24 mouse cellular contexts compared by ENCODE assay signal in genomic region chr8:88467756-88468155, GRCm38 (mm10). TPM values are rescaled to one million over a fixed set of nuclear protein-coding genes. Genes with fewer than 3 reads are reported as not detected.
DNase-seq lines count a peak whose midpoint lies in the region; ATAC-seq and TF ChIP-seq lines count a peak whose summit lies in the region.
"Had no signal": no experiment of that assay in that cellular context is flagged by ENCODE, and none has a peak within 500 bp of the region (broad histone marks: within the 10 kb centered on the region; RNA-seq: fewer than 3 reads in every experiment).

No protein-coding gene starts in this region.

- no peak for TF ChIP-seq EP300 in stomach, postnatal 0 days (optimal IDR thresholded peaks at IDR 0.05)

- no peak overlapping the region for H3K4me2 ChIP-seq in neural tube, embryonic 15.5 days
- no peak overlapping the region for H3K4me2 ChIP-seq in stomach, postnatal 0 days (replicated peaks; ENCODE audit: low read depth)

- peaks cover 5% of the 10 kb centered on the region; the same call in 1 of the 2 replicates for H3K4me1 ChIP-seq in neural tube, embryonic 15.5 days
- no peaks in the 10 kb centered on the region for H3K4me1 ChIP-seq in stomach, postnatal 0 days (replicated peaks; ENCODE audit: control insufficient read depth, insufficient read depth)

- no peak for TF ChIP-seq CTCF in stomach, postnatal 0 days (IDR thresholded peaks at IDR 0.05; ENCODE audit: low read depth)

- 64% methylated on average over 3 of the region's 3 CpGs for WGBS in neural tube, embryonic 15.5 days
- 68% methylated on average over 3 of the region's 3 CpGs for WGBS in stomach, postnatal 0 days

- H3K9ac ChIP-seq in neural tube, embryonic 15.5 days (replicated peaks) = no peak overlapping the region
- no peak overlapping the region for H3K9ac ChIP-seq in stomach, postnatal 0 days (ENCODE audit: low read length)

- DNase-seq in ES-CJ7 (ENCODE audit: low read depth, low spot score) (peak; percentile 71), R1 (ENCODE audit: low read depth, low spot score) (peak; percentile 34), ZHBTc4 (ENCODE audit: low read depth, low spot score) (peak; percentile 71)
- DNase-seq in heart, adult 11 months = no peak
- DNase-seq in stomach, postnatal 0 days (ENCODE audit: low spot score) = no peak
- DNase-seq: adrenal gland, adult 2 months; adrenal gland, adult 8-10 months; adrenal gland, postnatal 10 days; adrenal gland, postnatal 14 days; adrenal gland, postnatal 25 days; adrenal gland, postnatal 36 days; B cell, adult 2 months; cerebellum, adult 11 months; cerebellum, adult 11-12 months; cerebellum, adult 18-20 months; cerebellum, adult 2 months; cerebellum, adult 8-10 months; cerebellum, adult 9-10 months had no signal

- no peak overlapping the region for H3K27ac ChIP-seq in neural tube, embryonic 15.5 days (replicated peaks)
- no peak overlapping the region for H3K27ac ChIP-seq in stomach, postnatal 0 days (replicated peaks)

- no peaks in the 10 kb centered on the region for H3K9me3 ChIP-seq in neural tube, embryonic 15.5 days (replicated peaks)
- no peaks in the 10 kb centered on the region for H3K9me3 ChIP-seq in stomach, postnatal 0 days (ENCODE audit: control insufficient read depth, low read length)
- H3K9me3 ChIP-seq: G1E had no signal

- H3K27me3 ChIP-seq in neural tube, embryonic 15.5 days (replicated peaks) = no peaks in the 10 kb centered on the region
- no peaks in the 10 kb centered on the region for H3K27me3 ChIP-seq in stomach, postnatal 0 days (ENCODE audit: control insufficient read depth, insufficient read depth, low read length)

- no peak for ATAC-seq in neural tube, embryonic 15.5 days (ENCODE audit: low FRiP score)
- ATAC-seq in stomach, postnatal 0 days (ENCODE audit: low FRiP score, low TSS enrichment) = no peak
- ATAC-seq: activated CD4-positive, CD25-positive, alpha-beta regulatory T cell, adult 4 months; CD4-positive, CD25-positive, alpha-beta regulatory T cell, adult 4 months; Patski had no signal

- no peak overlapping the region for H3K4me3 ChIP-seq in neural tube, embryonic 15.5 days (replicated peaks)
- no peak overlapping the region for H3K4me3 ChIP-seq in stomach, postnatal 0 days (ENCODE audit: low read depth, low read length)

- no peaks in the 10 kb centered on the region for H3K36me3 ChIP-seq in neural tube, embryonic 15.5 days
- no peaks in the 10 kb centered on the region for H3K36me3 ChIP-seq in stomach, postnatal 0 days (ENCODE audit: control insufficient read depth, insufficient read depth, low read length)
- H3K36me3 ChIP-seq: G1E had no signal

RNA-seq across cellular contexts. Expression of gene Nkd1, which starts 53.4 kb away (rescaled TPM):
- 39.5 and 40.2 TPM in 2 replicates for polyA plus RNA-seq in neural tube, embryonic 15.5 days (2015; fragmentation: Nextera tagmentation; extraction: Ambion mirVana)
- polyA plus RNA-seq in stomach, postnatal 0 days (2015; fragmentation: Nextera tagmentation; extraction: Ambion mirVana) = 57.4 and 58.8 TPM in 2 replicates
- polyA plus RNA-seq: activated CD4-positive, CD25-positive, alpha-beta regulatory T cell, adult 4 months; C2C12; CD4-positive, CD25-positive, alpha-beta regulatory T cell, adult 4 months; G1E had no signal

Comparison
In these comparisons a context has a peak if more than half of its experiments do, and no peak if none do; other contexts are left out.
1. DNase-seq: peak in ES-CJ7 (single experiment), R1 (single experiment) and ZHBTc4 (single experiment); none in heart, adult 11 months (single experiment) and stomach, postnatal 0 days (single experiment).